Comparison of ENCODE assay signal across 23 mouse cellular contexts in the genomic region with DNA sequence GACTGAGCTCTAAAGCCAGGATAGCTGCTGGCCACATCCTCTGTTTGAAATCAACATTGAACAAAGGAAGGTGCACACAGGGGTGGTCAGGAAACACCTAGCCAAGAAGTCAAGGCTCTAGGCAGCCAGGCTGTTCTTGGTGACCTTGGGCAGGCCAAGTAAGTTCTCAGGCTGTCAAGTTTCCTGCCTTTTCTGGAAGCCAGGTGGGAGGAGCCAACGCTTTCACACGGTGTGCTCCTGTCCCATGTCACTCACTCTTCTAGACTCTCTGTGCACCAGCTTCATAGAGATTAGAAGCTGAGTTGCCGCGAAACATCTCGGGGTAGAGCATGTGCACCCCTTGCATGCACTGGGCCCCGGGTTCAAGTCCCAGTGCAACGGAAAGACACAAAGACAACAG.
A peak's percentile ranks its signal among the peaks of the same experiment; 100 is the strongest.
DNase-seq lines count a peak whose midpoint lies in the region; ATAC-seq and TF ChIP-seq lines count a peak whose summit lies in the region.
"Had no signal": no experiment of that assay in that cellular context is flagged by ENCODE, and none has a peak within 500 bp of the region (broad histone marks: within the 10 kb centered on the region; RNA-seq: fewer than 3 reads in every experiment).

No protein-coding gene starts in this region.

- H3K4me2 ChIP-seq in heart, embryonic 12.5 days: no peak overlapping the region
- H3K4me2 ChIP-seq in heart, embryonic 11.5 days: no peak overlapping the region
- H3K4me2 ChIP-seq in neural tube, embryonic 15.5 days: no peak overlapping the region
- H3K4me2 ChIP-seq: embryonic facial prominence, embryonic 15.5 days; heart, embryonic 15.5 days; hindbrain, embryonic 13.5 days had no signal

- TF ChIP-seq CTCF in kidney, adult 2 months (conservative IDR thresholded peaks at IDR 0.05; ENCODE audit: insufficient read depth, insufficient read length, low read depth, low read length): no peak

- no peak for TF ChIP-seq POLR2A in kidney, adult 2 months (IDR thresholded peaks at IDR 0.05; ENCODE audit: low read depth, low read length)

- H3K27ac ChIP-seq in heart, embryonic 12.5 days (ENCODE audit: poor library complexity, severe bottlenecking): no peak overlapping the region; the same call in 1 of the 2 replicates
- no peak overlapping the region for H3K27ac ChIP-seq in heart, embryonic 11.5 days (ENCODE audit: low read depth, low read length)
- no peak overlapping the region for H3K27ac ChIP-seq in kidney, adult 2 months (ENCODE audit: insufficient read depth, low read depth, low read length)
- no peak overlapping the region for H3K27ac ChIP-seq in neural tube, embryonic 15.5 days (replicated peaks)
- H3K27ac ChIP-seq: embryonic facial prominence, embryonic 15.5 days; forebrain, embryonic 10.5 days; gastrocnemius, adult 2 months; heart, embryonic 15.5 days; hindbrain, embryonic 13.5 days; hindbrain, postnatal 0 days; kidney, postnatal 0 days had no signal

- peaks cover 27% of the 10 kb centered on the region for H3K4me1 ChIP-seq in heart, embryonic 12.5 days (replicated peaks)
- peaks cover 8% of the 10 kb centered on the region for H3K4me1 ChIP-seq in heart, embryonic 11.5 days (ENCODE audit: control insufficient read depth, insufficient read depth, low read length)
- H3K4me1 ChIP-seq in kidney, adult 2 months (ENCODE audit: control insufficient read depth, insufficient read depth, low read length): no peaks in the 10 kb centered on the region
- no peaks in the 10 kb centered on the region for H3K4me1 ChIP-seq in neural tube, embryonic 15.5 days
- H3K4me1 ChIP-seq: embryonic facial prominence, embryonic 15.5 days; hindbrain, embryonic 13.5 days had no signal

- peak; percentile 22 for DNase-seq in adrenal gland, postnatal 10 days
- no peak for DNase-seq in adrenal gland, adult 2 months
- peak; percentile 12 for DNase-seq in kidney, adult 2 months
- no peak for DNase-seq in kidney, adult 9 months
- DNase-seq: adrenal gland, postnatal 36 days; cerebellum, adult 2 months; cerebellum, postnatal 14 days; embryo, embryonic 11 days; gastrocnemius, adult 2 months; gastrocnemius, postnatal 36 days; kidney, adult 8-10 months had no signal

- 59% methylated on average over 7 of the region's 7 CpGs for WGBS in heart, embryonic 12.5 days
- 70% methylated on average over 7 of the region's 7 CpGs for WGBS in heart, embryonic 11.5 days (ENCODE audit: insufficient replicate concordance)
- WGBS in kidney, adult 2 months: 84% methylated on average over 7 of the region's 7 CpGs
- WGBS in neural tube, embryonic 15.5 days: 94% methylated on average over 7 of the region's 7 CpGs

- H3K27me3 ChIP-seq in heart, embryonic 12.5 days (replicated peaks): no peaks in the 10 kb centered on the region
- no peaks in the 10 kb centered on the region for H3K27me3 ChIP-seq in heart, embryonic 11.5 days (ENCODE audit: control insufficient read depth, insufficient read depth, low read length)
- H3K27me3 ChIP-seq in kidney, adult 2 months (replicated peaks; ENCODE audit: control insufficient read depth, insufficient read depth, low read length): no peaks in the 10 kb centered on the region
- no peaks in the 10 kb centered on the region for H3K27me3 ChIP-seq in neural tube, embryonic 15.5 days (replicated peaks)
- H3K27me3 ChIP-seq: embryonic facial prominence, embryonic 15.5 days; heart, embryonic 15.5 days; hindbrain, embryonic 13.5 days; Patski had no signal

- H3K9me3 ChIP-seq in heart, embryonic 12.5 days (replicated peaks): no peaks in the 10 kb centered on the region
- no peaks in the 10 kb centered on the region for H3K9me3 ChIP-seq in heart, embryonic 11.5 days (replicated peaks; ENCODE audit: control insufficient read depth, low read length)
- H3K9me3 ChIP-seq in neural tube, embryonic 15.5 days (replicated peaks): no peaks in the 10 kb centered on the region
- H3K9me3 ChIP-seq: embryonic facial prominence, embryonic 15.5 days; forebrain, embryonic 10.5 days; heart, embryonic 15.5 days; hindbrain, embryonic 13.5 days had no signal

- peaks cover 49% of the 10 kb centered on the region for H3K36me3 ChIP-seq in heart, embryonic 12.5 days
- peaks cover 11% of the 10 kb centered on the region for H3K36me3 ChIP-seq in heart, embryonic 11.5 days (ENCODE audit: control insufficient read depth, insufficient read depth, low read length)
- no peaks in the 10 kb centered on the region for H3K36me3 ChIP-seq in kidney, adult 2 months (ENCODE audit: control insufficient read depth, insufficient read depth, low read length)
- peaks cover 26% of the 10 kb centered on the region for H3K36me3 ChIP-seq in neural tube, embryonic 15.5 days

- H3K4me3 ChIP-seq in heart, embryonic 12.5 days: no peak overlapping the region
- H3K4me3 ChIP-seq in heart, embryonic 11.5 days (ENCODE audit: low read depth, low read length): no peak overlapping the region
- no peak overlapping the region for H3K4me3 ChIP-seq in kidney, adult 2 months (ENCODE audit: insufficient read depth, low read depth, low read length)
- H3K4me3 ChIP-seq in neural tube, embryonic 15.5 days (replicated peaks): no peak overlapping the region
- H3K4me3 ChIP-seq: embryonic facial prominence, embryonic 15.5 days; erythroblast, embryonic 14.5 days; forebrain, embryonic 10.5 days; gastrocnemius, adult 2 months; heart, embryonic 15.5 days; hindbrain, embryonic 13.5 days had no signal

- ATAC-seq in heart, embryonic 12.5 days (ENCODE audit: insufficient number of reproducible peaks, low FRiP score): 0 out of 2 replicates have a peak, but pooled peaks have one; percentile 54
- ATAC-seq in heart, embryonic 11.5 days (replicated peaks; ENCODE audit: insufficient number of reproducible peaks, low FRiP score, low TSS enrichment): no peak
- ATAC-seq in neural tube, embryonic 15.5 days (ENCODE audit: low FRiP score): no peak
- ATAC-seq: forebrain, embryonic 14.5 days; hindbrain, postnatal 0 days; Patski had no signal

- no peak overlapping the region for H3K9ac ChIP-seq in heart, embryonic 12.5 days
- H3K9ac ChIP-seq in heart, embryonic 11.5 days (ENCODE audit: low read depth, low read length): no peak overlapping the region
- H3K9ac ChIP-seq in neural tube, embryonic 15.5 days (replicated peaks): no peak overlapping the region
- H3K9ac ChIP-seq: embryonic facial prominence, embryonic 15.5 days; heart, embryonic 15.5 days; hindbrain, embryonic 13.5 days had no signal

Comparison
In these comparisons a context has a peak if more than half of its experiments do, and no peak if none do; other contexts are left out.
1. DNase-seq: peak in adrenal gland, postnatal 10 days (single experiment) and kidney, adult 2 months (single experiment); none in adrenal gland, adult 2 months (single experiment) and kidney, adult 9 months (single experiment).